Mouse (Mus musculus): ENCODE results near the gene Nsf. TPM values are rescaled to one million over a fixed set of nuclear protein-coding genes. Genes with fewer than 3 reads are reported as not detected.

Nsf gene
- total RNA-seq, 2 experiments from 2014 or later: 15.9 to 23.5 TPM

GRCm38 (mm10) chr11:103941351-103941750 lies 12.5 kb downstream of the Nsf start:
- DNase-seq: no peak

GRCm38 (mm10) chr11:103940887-103941286 lies 13.0 kb downstream of the Nsf start:
- DNase-seq: no peak

GRCm38 (mm10) chr11:103937976-103938728 lies 15.7 kb downstream of the Nsf start:
- DNase-seq: no peak

GRCm38 (mm10) chr11:103937451-103937850 lies 16.4 kb downstream of the Nsf start:
- DNase-seq: no peak

GRCm38 (mm10) chr11:103935717-103936116 lies 18.1 kb downstream of the Nsf start:
- DNase-seq: no peak

- no peak for DNase-seq
Observed at GRCm38 (mm10) chr11:103933886-103934285, 20.0 kb downstream of the Nsf start.

- no peak for DNase-seq
Observed at GRCm38 (mm10) chr11:103923957-103924356, 29.9 kb downstream of the Nsf start.

- no peak for DNase-seq
Observed at GRCm38 (mm10) chr11:103923272-103923671, 30.6 kb downstream of the Nsf start.

GRCm38 (mm10) chr11:103922812-103923211 lies 31.0 kb downstream of the Nsf start:
- no peak for DNase-seq

GRCm38 (mm10) chr11:103920665-103921064 lies 33.2 kb downstream of the Nsf start:
- DNase-seq: no peak

GRCm38 (mm10) chr11:103916807-103917206 lies 37.0 kb downstream of the Nsf start:
- DNase-seq: no peak

- DNase-seq: no peak
Observed at GRCm38 (mm10) chr11:103915686-103916085, 38.2 kb downstream of the Nsf start.

- DNase-seq: no peak
Observed at GRCm38 (mm10) chr11:103910993-103911585, 42.8 kb downstream of the Nsf start.

GRCm38 (mm10) chr11:103910531-103910930 lies 43.3 kb downstream of the Nsf start:
- DNase-seq: no peak

GRCm38 (mm10) chr11:103909809-103910208 lies 44.0 kb downstream of the Nsf start:
- DNase-seq: no peak

GRCm38 (mm10) chr11:103909396-103909795 lies 44.5 kb downstream of the Nsf start:
- no peak for DNase-seq

GRCm38 (mm10) chr11:103906051-103906719 lies 47.7 kb downstream of the Nsf start:
- DNase-seq: no peak

GRCm38 (mm10) chr11:103905506-103905905 lies 48.4 kb downstream of the Nsf start:
- DNase-seq: no peak

- no peak for DNase-seq
Observed at GRCm38 (mm10) chr11:103901581-103901966, 52.3 kb downstream of the Nsf start.

GRCm38 (mm10) chr11:103900803-103901580 lies 52.9 kb downstream of the Nsf start:
- peak; percentile 72 for DNase-seq

- no peak for DNase-seq
Observed at GRCm38 (mm10) chr11:103896966-103897750, 56.7 kb downstream of the Nsf start.

GRCm38 (mm10) chr11:103896056-103896455 lies 57.8 kb downstream of the Nsf start:
- no peak for DNase-seq
